Mouse (Mus musculus) WW6 (cell line): ENCODE measurements around the gene Eif4e.

ENCODE experiments used
- DNase-seq: peaks from one replicate; pipeline ENCODE4 v3.0.0-alpha.2; 2013; ENCODE audit warnings: low read depth, low spot score

Eif4e gene

GRCm38 (mm10) chr3:138586213-138586612 is 60.2 kb downstream of the Eif4e start:
- no peak for DNase-seq

- DNase-seq = no peak
Measured at GRCm38 (mm10) chr3:138587137-138587536, 61.2 kb downstream of the Eif4e start.

GRCm38 (mm10) chr3:138588001-138588400 is 62.0 kb downstream of the Eif4e start:
- no peak for DNase-seq

GRCm38 (mm10) chr3:138591002-138591401 is 65.0 kb downstream of the Eif4e start:
- DNase-seq = no peak

GRCm38 (mm10) chr3:138591806-138592365 is 65.9 kb downstream of the Eif4e start:
- no peak for DNase-seq

GRCm38 (mm10) chr3:138593131-138593530 is 67.2 kb downstream of the Eif4e start:
- DNase-seq = no peak

- no peak for DNase-seq
Measured at GRCm38 (mm10) chr3:138593911-138594310, 67.9 kb downstream of the Eif4e start.

- no peak for DNase-seq
Measured at GRCm38 (mm10) chr3:138601076-138601475, 75.1 kb downstream of the Eif4e start.

- no peak for DNase-seq
Measured at GRCm38 (mm10) chr3:138605132-138605531, 79.2 kb downstream of the Eif4e start.

- DNase-seq = no peak
Measured at GRCm38 (mm10) chr3:138608665-138609064, 82.7 kb downstream of the Eif4e start.
